Mouse (Mus musculus) embryonic facial prominence, embryonic 11.5 days (tissue): ENCODE data around the gene Aff3. TPM values are rescaled to one million over a fixed set of nuclear protein-coding genes. Genes with fewer than 3 reads are reported as not detected.

Experiments
- ATAC-seq: fragments of 200-750 bp; cut with Nextera tagmentation; replicated peaks from 2 replicates; pipeline ENCODE4 v1.8.0; 2017; ENCODE audit warnings: low read depth; ENCODE audit not compliant: insufficient number of reproducible peaks, low FRiP score, low TSS enrichment
- DNase-seq: peaks from one replicate; pipeline ENCODE4 v3.0.0-alpha.2; 2015; ENCODE audit warnings: low spot score
- H3K27ac ChIP-seq: fragments of 300-500 bp; sonication (generic); replicated peaks from 2 replicates; pipeline ENCODE4 v1.5.1; 2014; ENCODE audit warnings: mild to moderate bottlenecking, low read depth, low read length, control low read depth
- H3K27me3 ChIP-seq: fragments of 300-500 bp; sonication (generic); 2 replicates; pipeline ENCODE4 v1.6.1; 2014; ENCODE audit warnings: mild to moderate bottlenecking, low read length, moderate library complexity, mixed read lengths; ENCODE audit not compliant: control insufficient read depth, insufficient read depth
- H3K36me3 ChIP-seq: fragments of 300-500 bp; sonication (generic); replicated peaks from 2 replicates; pipeline ENCODE4 v1.6.1; 2014; ENCODE audit warnings: low read depth, mild to moderate bottlenecking, low read length, moderate library complexity, mixed read lengths; ENCODE audit not compliant: control insufficient read depth, insufficient read depth
- H3K4me1 ChIP-seq: fragments of 300-500 bp; sonication (generic); 2 replicates; pipeline ENCODE4 v1.6.1; 2014; ENCODE audit warnings: low read length, mixed read lengths; ENCODE audit not compliant: control insufficient read depth, insufficient read depth
- H3K4me2 ChIP-seq: fragments of 300-500 bp; sonication (generic); 2 replicates; pipeline ENCODE4 v1.6.1; 2014; ENCODE audit warnings: low read depth, mild to moderate bottlenecking, control low read depth, low read length, moderate library complexity
- H3K4me3 ChIP-seq: fragments of 300-500 bp; sonication (generic); 2 replicates; pipeline ENCODE4 v1.5.1; 2014; ENCODE audit warnings: low read depth, low read length, control low read depth
- H3K9ac ChIP-seq: fragments of 300-500 bp; sonication (generic); replicated peaks from 2 replicates; pipeline ENCODE4 v1.6.1; 2014; ENCODE audit warnings: mild to moderate bottlenecking, control low read depth, low read length
- H3K9me3 ChIP-seq: fragments of 300-500 bp; sonication (generic); replicated peaks from 2 replicates; pipeline ENCODE4 v1.6.1; 2016; ENCODE audit warnings: mild to moderate bottlenecking, low read length, inconsistent platforms, mixed read lengths; ENCODE audit not compliant: control insufficient read depth
- WGBS: fragments of 180-500 bp; shearing (Covaris S2); extraction: QIAGEN DNeasy Blood & Tissue Kit; methylation state at CpG from one replicate; pipeline ENCODE4 v1.1.7; 2014; 5-methylcytosine and 5-hydroxymethylcytosine counted together
- polyA plus RNA-seq: library from polyadenylated mRNA; unstranded; fragments of >200 nt; fragmentation: Nextera tagmentation; extraction: Ambion mirVana; gene quantifications from 2 replicates; pipeline ENCODE4 v1.2.1, GENCODE M21; 2014

The Aff3 gene
- polyA plus RNA-seq, 1 experiment from 2014 or later = 17.5 TPM

- no peak for ATAC-seq
- no peak overlapping the region for H3K9ac ChIP-seq
- DNase-seq = no peak
- no peaks in the 10 kb centered on the region for H3K4me1 ChIP-seq
- 82% methylated on average over 8 of the region's 8 CpGs for WGBS
- H3K4me2 ChIP-seq = no peak overlapping the region
- no peaks in the 10 kb centered on the region for H3K27me3 ChIP-seq
- no peak overlapping the region for H3K27ac ChIP-seq
- no peaks in the 10 kb centered on the region for H3K36me3 ChIP-seq
- no peaks in the 10 kb centered on the region for H3K9me3 ChIP-seq
- no peak overlapping the region for H3K4me3 ChIP-seq
Observed at GRCm38 (mm10) chr1:38488667-38489210, 176.0 kb downstream of the Aff3 start.

- Histone ChIP-seq H3K4me3 (no peak overlapping the region), H3K9ac (no peak overlapping the region), H3K36me3 (no peaks in the 10 kb centered on the region), H3K9me3 (no peaks in the 10 kb centered on the region), H3K4me2 (no peak overlapping the region), H3K27ac (no peak overlapping the region), H3K27me3 (no peaks in the 10 kb centered on the region), H3K4me1 (no peaks in the 10 kb centered on the region)
- WGBS = 94% methylated on average over 2 of the region's 2 CpGs
- DNase-seq (no peak), ATAC-seq (no peak)
Observed at GRCm38 (mm10) chr1:38487884-38488283, 176.9 kb downstream of the Aff3 start.

GRCm38 (mm10) chr1:38483191-38483590 is 181.6 kb downstream of the Aff3 start:
- H3K4me3 ChIP-seq = no peak overlapping the region
- no peaks in the 10 kb centered on the region for H3K4me1 ChIP-seq
- no peak overlapping the region for H3K4me2 ChIP-seq
- no peaks in the 10 kb centered on the region for H3K27me3 ChIP-seq
- ATAC-seq (no peak), DNase-seq (no peak)
- no peaks in the 10 kb centered on the region for H3K9me3 ChIP-seq
- 72% methylated on average over 2 of the region's 2 CpGs for WGBS
- H3K36me3 ChIP-seq = no peaks in the 10 kb centered on the region
- no peak overlapping the region for H3K27ac ChIP-seq
- H3K9ac ChIP-seq = no peak overlapping the region

- Histone ChIP-seq H3K27me3 (no peaks in the 10 kb centered on the region), H3K36me3 (no peaks in the 10 kb centered on the region), H3K4me3 (no peak overlapping the region), H3K9me3 (no peaks in the 10 kb centered on the region), H3K9ac (no peak overlapping the region), H3K4me1 (no peaks in the 10 kb centered on the region), H3K27ac (no peak overlapping the region), H3K4me2 (no peak overlapping the region)
- ATAC-seq (no peak), DNase-seq (no peak)
- 64% methylated on average over 9 of the region's 9 CpGs for WGBS
Observed at GRCm38 (mm10) chr1:38478246-38478743, 186.5 kb downstream of the Aff3 start.

GRCm38 (mm10) chr1:38470817-38471216 is 193.9 kb downstream of the Aff3 start:
- H3K4me2 ChIP-seq = no peak overlapping the region
- no peak overlapping the region for H3K9ac ChIP-seq
- no peak overlapping the region for H3K27ac ChIP-seq
- no peak for ATAC-seq
- no peaks in the 10 kb centered on the region for H3K36me3 ChIP-seq
- WGBS = 68% methylated on average over 11 of the region's 11 CpGs
- H3K4me3 ChIP-seq = no peak overlapping the region
- no peaks in the 10 kb centered on the region for H3K27me3 ChIP-seq
- peaks cover 4% of the 10 kb centered on the region; the same call in 1 of the 2 replicates for H3K4me1 ChIP-seq
- DNase-seq = no peak
- no peaks in the 10 kb centered on the region for H3K9me3 ChIP-seq

GRCm38 (mm10) chr1:38470166-38470565 is 194.6 kb downstream of the Aff3 start:
- peak; percentile 31 for DNase-seq
- 58% methylated on average over 5 of the region's 5 CpGs for WGBS

GRCm38 (mm10) chr1:38467305-38468083 is 197.3 kb downstream of the Aff3 start:
- Histone ChIP-seq H3K4me3 (no peak overlapping the region), H3K36me3 (no peaks in the 10 kb centered on the region), H3K9ac (no peak overlapping the region), H3K27me3 (no peaks in the 10 kb centered on the region), H3K9me3 (no peaks in the 10 kb centered on the region), H3K4me1 (peaks cover 4% of the 10 kb centered on the region; the same call in 1 of the 2 replicates), H3K27ac (no peak overlapping the region), H3K4me2 (no peak overlapping the region)
- ATAC-seq = no peak
- DNase-seq = peak; percentile 20
- WGBS = 65% methylated on average over 7 of the region's 7 CpGs

More at GRCm38 (mm10) chr1:38470166-38470565, 194.6 kb downstream of the Aff3 start:
- no peak for ATAC-seq
- Histone ChIP-seq H3K4me2 (no peak overlapping the region), H3K27me3 (no peaks in the 10 kb centered on the region), H3K9me3 (no peaks in the 10 kb centered on the region), H3K9ac (no peak overlapping the region), H3K4me1 (peaks cover 4% of the 10 kb centered on the region; the same call in 1 of the 2 replicates), H3K36me3 (no peaks in the 10 kb centered on the region), H3K4me3 (no peak overlapping the region), H3K27ac (no peak overlapping the region)

- ATAC-seq (no peak), DNase-seq (no peak)
- no peaks in the 10 kb centered on the region for H3K4me1 ChIP-seq
- no peaks in the 10 kb centered on the region for H3K27me3 ChIP-seq
- WGBS = 71% methylated on average over 7 of the region's 7 CpGs
- no peaks in the 10 kb centered on the region for H3K36me3 ChIP-seq
- H3K9ac ChIP-seq = no peak overlapping the region
- no peaks in the 10 kb centered on the region for H3K9me3 ChIP-seq
- no peak overlapping the region for H3K4me3 ChIP-seq
- no peak overlapping the region for H3K27ac ChIP-seq
- H3K4me2 ChIP-seq = no peak overlapping the region
Observed at GRCm38 (mm10) chr1:38456719-38457269, 208.0 kb downstream of the Aff3 start.
